Comparison of ENCODE assay signal across 20 mouse cellular contexts in the genomic region with DNA sequence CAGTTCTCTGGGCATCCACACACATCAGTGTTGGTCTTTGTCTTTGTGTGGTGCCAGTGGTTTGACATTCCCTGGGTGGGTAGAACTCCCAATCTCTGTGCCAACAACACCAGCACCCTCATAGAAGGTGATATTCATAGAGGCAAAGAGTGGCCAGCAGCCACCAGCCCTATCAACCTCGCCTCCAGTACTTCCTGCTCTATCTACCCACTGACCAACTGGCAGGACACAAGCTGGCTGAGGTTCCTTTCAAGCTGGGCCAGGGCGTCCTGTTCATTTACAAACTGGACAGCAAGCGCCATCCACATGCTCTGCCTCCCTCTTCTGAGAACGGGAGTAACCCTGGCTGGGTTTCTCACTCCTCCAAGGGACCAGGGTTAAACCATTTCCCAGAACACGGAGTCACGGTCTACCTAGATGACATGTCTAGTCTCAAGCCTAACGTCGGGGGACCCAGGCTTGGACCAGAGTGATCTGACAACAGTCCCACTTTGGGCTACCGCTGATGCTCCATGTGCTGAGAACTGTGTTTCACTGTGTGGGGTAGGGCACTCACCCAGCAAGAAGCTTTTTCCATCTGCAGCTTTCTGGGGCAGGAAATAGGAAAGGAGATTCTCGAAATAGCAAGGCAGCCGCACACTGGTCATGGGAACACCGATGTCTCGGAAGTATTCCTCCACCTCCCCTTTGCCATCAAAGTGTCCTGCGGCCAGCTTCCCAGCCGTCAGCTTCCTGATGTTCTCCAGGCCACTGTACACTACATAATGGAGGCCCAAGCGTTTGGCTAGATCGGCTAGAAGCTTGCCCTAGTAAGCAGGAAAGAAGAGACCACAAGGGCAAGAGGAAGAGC. TPM values are rescaled to one million over a fixed set of nuclear protein-coding genes. Genes with fewer than 3 reads are reported as not detected.
A peak's percentile ranks its signal among the peaks of the same experiment; 100 is the strongest.
DNase-seq lines count a peak whose midpoint lies in the region; ATAC-seq and TF ChIP-seq lines count a peak whose summit lies in the region.
"Had no signal": no experiment of that assay in that cellular context is flagged by ENCODE, and none has a peak within 500 bp of the region (broad histone marks: within the 10 kb centered on the region; RNA-seq: fewer than 3 reads in every experiment).

No protein-coding gene starts in this region.

- no peak overlapping the region for H3K4me3 ChIP-seq in heart, embryonic 12.5 days
- H3K4me3 ChIP-seq in cerebellum, adult 2 months (replicated peaks; ENCODE audit: insufficient read depth, low read depth, low read length): no peak overlapping the region
- no peak overlapping the region for H3K4me3 ChIP-seq in cortical plate, adult 2 months (ENCODE audit: insufficient read depth, low read length)
- no peak overlapping the region for H3K4me3 ChIP-seq in intestine, embryonic 16.5 days (ENCODE audit: low read length)
- H3K4me3 ChIP-seq: embryonic facial prominence, embryonic 10.5 days; heart, embryonic 15.5 days; limb, embryonic 15.5 days; stomach, embryonic 15.5 days had no signal

- H3K9me3 ChIP-seq in heart, embryonic 12.5 days (replicated peaks): no peaks in the 10 kb centered on the region
- no peaks in the 10 kb centered on the region for H3K9me3 ChIP-seq in intestine, embryonic 16.5 days (ENCODE audit: control insufficient read depth, low read length)
- H3K9me3 ChIP-seq: embryonic facial prominence, embryonic 10.5 days; heart, embryonic 15.5 days; limb, embryonic 15.5 days; stomach, embryonic 15.5 days had no signal

- H3K4me2 ChIP-seq in heart, embryonic 12.5 days: no peak overlapping the region
- H3K4me2 ChIP-seq in intestine, embryonic 16.5 days (ENCODE audit: low read depth, low read length): no peak overlapping the region
- H3K4me2 ChIP-seq: heart, embryonic 15.5 days; limb, embryonic 15.5 days; stomach, embryonic 15.5 days had no signal

- no peak overlapping the region for H3K9ac ChIP-seq in heart, embryonic 12.5 days
- no peak overlapping the region for H3K9ac ChIP-seq in intestine, embryonic 16.5 days (ENCODE audit: low read depth, low read length)
- H3K9ac ChIP-seq: heart, embryonic 15.5 days; limb, embryonic 15.5 days; stomach, embryonic 15.5 days had no signal

- no peak for TF ChIP-seq CTCF in cerebellum, adult 2 months (IDR thresholded peaks at IDR 0.05; ENCODE audit: borderline replicate concordance, insufficient read depth, low read depth, low read length)
- no peak for TF ChIP-seq CTCF in cortical plate, adult 2 months (IDR thresholded peaks at IDR 0.05; ENCODE audit: extremely low read depth, insufficient read depth, low read length)

- no peaks in the 10 kb centered on the region for H3K27me3 ChIP-seq in heart, embryonic 12.5 days (replicated peaks)
- no peaks in the 10 kb centered on the region for H3K27me3 ChIP-seq in cerebellum, adult 2 months (ENCODE audit: control insufficient read depth, insufficient read depth, low read length)
- H3K27me3 ChIP-seq in intestine, embryonic 16.5 days (replicated peaks; ENCODE audit: control insufficient read depth, insufficient read depth, low read length): no peaks in the 10 kb centered on the region
- H3K27me3 ChIP-seq: heart, embryonic 15.5 days; limb, embryonic 15.5 days; stomach, embryonic 15.5 days had no signal

- no peak for TF ChIP-seq POLR2A in cerebellum, adult 2 months (IDR thresholded peaks at IDR 0.05; ENCODE audit: borderline replicate concordance, insufficient read depth, low read length)
- TF ChIP-seq POLR2A in cortical plate, adult 2 months (IDR thresholded peaks at IDR 0.05; ENCODE audit: extremely low read depth, insufficient read depth, low read length): no peak

- H3K36me3 ChIP-seq in heart, embryonic 12.5 days: peaks cover 64% of the 10 kb centered on the region
- H3K36me3 ChIP-seq in intestine, embryonic 16.5 days (ENCODE audit: control insufficient read depth, insufficient read depth, low read length): 0 out of 2 replicates have a peak, but pooled peaks cover 7% of the 10 kb centered on the region

- 82% methylated on average over 17 of the region's 17 CpGs for WGBS in heart, embryonic 12.5 days
- WGBS in cerebellum, adult 2 months: 37% methylated on average over 17 of the region's 17 CpGs
- 85% methylated on average over 17 of the region's 17 CpGs for whole genome bisulfite sequencing in intestine, embryonic 16.5 days

- no peak overlapping the region for H3K27ac ChIP-seq in heart, embryonic 12.5 days (ENCODE audit: poor library complexity, severe bottlenecking)
- H3K27ac ChIP-seq in cerebellum, adult 2 months (ENCODE audit: insufficient read depth, low read length): peak overlapping the region; percentile 87
- peak overlapping the region; percentile 28 for H3K27ac ChIP-seq in cortical plate, adult 2 months (ENCODE audit: insufficient read depth, low read length)
- no peak overlapping the region for H3K27ac ChIP-seq in intestine, embryonic 16.5 days (ENCODE audit: low read length)
- H3K27ac ChIP-seq: embryonic facial prominence, embryonic 10.5 days; heart, embryonic 15.5 days; hindbrain, postnatal 0 days; limb, embryonic 15.5 days; stomach, embryonic 15.5 days had no signal

- H3K4me1 ChIP-seq in heart, embryonic 12.5 days (replicated peaks): no peaks in the 10 kb centered on the region
- H3K4me1 ChIP-seq in cerebellum, adult 2 months (ENCODE audit: control insufficient read depth, insufficient read depth, low read length): peaks cover 15% of the 10 kb centered on the region
- H3K4me1 ChIP-seq in cortical plate, adult 2 months (ENCODE audit: control insufficient read depth, insufficient read depth, low read length): no peaks in the 10 kb centered on the region
- no peaks in the 10 kb centered on the region for H3K4me1 ChIP-seq in intestine, embryonic 16.5 days (ENCODE audit: control insufficient read depth, insufficient read depth, low read length)
- H3K4me1 ChIP-seq: stomach, embryonic 15.5 days had no signal

- peak; percentile 97 for DNase-seq in heart, adult 11 months
- peak; percentile 73 for DNase-seq in brain, adult 2 months (ENCODE audit: low read depth, low spot score)
- peak; percentile 72 to 76 for DNase-seq in cerebellum, adult 2 months
- DNase-seq in urinary bladder, postnatal 36 days (ENCODE audit: low spot score in 2 of 2): no peak
- DNase-seq: adrenal gland, postnatal 25 days; B cell, adult 2 months; kidney, adult 2 months; kidney, postnatal 14 days; layer of hippocampus, adult 9-11 months; lung, postnatal 14 days had no signal

- ATAC-seq in heart, embryonic 12.5 days (ENCODE audit: insufficient number of reproducible peaks, low FRiP score): no peak
- ATAC-seq in megakaryocyte progenitor cell, adult 5-6 weeks (replicated peaks; ENCODE audit: poor library complexity): no peak
- no peak for ATAC-seq in intestine, embryonic 16.5 days
- ATAC-seq: forebrain, embryonic 14.5 days; hindbrain, postnatal 0 days had no signal

RNA-seq across cellular contexts. Expression of a gene that starts 5.1 kb away (rescaled TPM):
- 37.2 and 37.8 TPM in 2 replicates for polyA plus RNA-seq in heart, embryonic 12.5 days (2016; fragmentation: Nextera tagmentation; extraction: Ambion mirVana)
- polyA plus RNA-seq in cerebellum, adult 2 months (2012; rRNA removed): 33.0 and 36.9 TPM in 2 replicates
- 25.5 and 25.7 TPM in 2 replicates for polyA plus RNA-seq in cortical plate, adult 2 months (2012; rRNA removed)
- 61.8 and 64.7 TPM in 2 replicates for total RNA-seq in megakaryocyte progenitor cell, adult 5-6 weeks (2015)
- 65.5 and 70.5 TPM in 2 replicates for total RNA-seq in megakaryocyte progenitor cell, adult 5-6 weeks (2017)
- polyA plus RNA-seq in intestine, embryonic 16.5 days (2015; fragmentation: Nextera tagmentation; extraction: Ambion mirVana): 35.3 and 45.9 TPM in 2 replicates

RNA-seq across cellular contexts. Expression of a gene that starts 12.1 kb away (rescaled TPM):
- polyA plus RNA-seq in heart, embryonic 12.5 days (2016; fragmentation: Nextera tagmentation; extraction: Ambion mirVana): 84.5 and 90.1 TPM in 2 replicates
- polyA plus RNA-seq in cerebellum, adult 2 months (2012; rRNA removed): 127 and 135 TPM in 2 replicates
- polyA plus RNA-seq in cortical plate, adult 2 months (2012; rRNA removed): 108 TPM in 2 replicates
- total RNA-seq in megakaryocyte progenitor cell, adult 5-6 weeks (2015): 68.6 and 81.1 TPM in 2 replicates
- total RNA-seq in megakaryocyte progenitor cell, adult 5-6 weeks (2017): 74.7 and 78.8 TPM in 2 replicates
- 87.5 and 88.7 TPM in 2 replicates for polyA plus RNA-seq in intestine, embryonic 16.5 days (2015; fragmentation: Nextera tagmentation; extraction: Ambion mirVana)

RNA-seq across cellular contexts. Expression of a gene that starts 34.5 kb away (rescaled TPM):
- polyA plus RNA-seq in heart, embryonic 12.5 days (2016; fragmentation: Nextera tagmentation; extraction: Ambion mirVana): 14.8 and 15.3 TPM in 2 replicates
- 85.9 and 86.1 TPM in 2 replicates for polyA plus RNA-seq in cerebellum, adult 2 months (2012; rRNA removed)
- 103 and 104 TPM in 2 replicates for polyA plus RNA-seq in cortical plate, adult 2 months (2012; rRNA removed)
- 62.1 and 67.0 TPM in 2 replicates for total RNA-seq in megakaryocyte progenitor cell, adult 5-6 weeks (2015)
- total RNA-seq in megakaryocyte progenitor cell, adult 5-6 weeks (2017): 34.1 and 40.2 TPM in 2 replicates
- 29.2 and 30.5 TPM in 2 replicates for polyA plus RNA-seq in intestine, embryonic 16.5 days (2015; fragmentation: Nextera tagmentation; extraction: Ambion mirVana)

Comparison
In these comparisons a context has a peak if more than half of its experiments do, and no peak if none do; other contexts are left out.
1. DNase-seq: peak in heart, adult 11 months (single experiment), brain, adult 2 months (single experiment) and cerebellum, adult 2 months (2 of 2); none in urinary bladder, postnatal 36 days (0 of 2).
2. H3K27ac ChIP-seq: peak in cerebellum, adult 2 months (single experiment) and cortical plate, adult 2 months (single experiment); none in heart, embryonic 12.5 days (single experiment) and intestine, embryonic 16.5 days (single experiment).